ENCODE assay signal across 8 mouse cellular contexts in the genomic region with DNA sequence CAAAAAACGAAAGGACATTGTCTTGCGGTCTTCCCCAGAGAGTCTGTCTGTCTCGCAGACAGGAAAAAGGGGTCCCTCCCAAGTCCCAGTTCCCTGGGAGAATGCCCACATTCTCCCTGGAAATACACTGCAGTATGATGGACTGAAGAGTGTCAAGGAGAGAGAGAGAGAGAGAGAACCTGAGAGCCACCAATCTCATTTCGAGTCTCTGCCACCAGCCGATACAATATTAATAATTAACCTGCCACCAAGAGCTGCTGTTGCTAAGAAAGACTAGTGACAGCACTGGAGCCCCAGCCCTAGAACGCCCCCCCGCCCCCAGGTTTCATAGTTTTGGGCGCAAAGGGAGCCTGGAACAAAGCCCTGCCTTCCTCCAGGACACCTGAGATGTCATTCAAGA.
DNase-seq lines count a peak whose midpoint lies in the region; ATAC-seq and TF ChIP-seq lines count a peak whose summit lies in the region.
"Had no signal": no experiment of that assay in that cellular context is flagged by ENCODE, and none has a peak within 500 bp of the region (broad histone marks: within the 10 kb centered on the region; RNA-seq: fewer than 3 reads in every experiment).

No protein-coding gene starts in this region.

- no peak overlapping the region for H3K9ac ChIP-seq in lung, postnatal 0 days (replicated peaks; ENCODE audit: low read depth)
- peak overlapping the region; percentile 76 for H3K9ac ChIP-seq in hindbrain, embryonic 13.5 days
- H3K9ac ChIP-seq in liver, embryonic 15.5 days = no peak overlapping the region

- peaks cover 6% of the 10 kb centered on the region; the same call in 1 of the 2 replicates for H3K4me1 ChIP-seq in lung, postnatal 0 days (ENCODE audit: insufficient read depth, low read depth, low read length)
- H3K4me1 ChIP-seq in hindbrain, embryonic 13.5 days (replicated peaks) = peaks cover 39% of the 10 kb centered on the region
- H3K4me1 ChIP-seq in liver, embryonic 15.5 days (replicated peaks) = peaks cover 14% of the 10 kb centered on the region

- H3K36me3 ChIP-seq in lung, postnatal 0 days (ENCODE audit: insufficient read depth, low read length) = no peaks in the 10 kb centered on the region
- H3K36me3 ChIP-seq in hindbrain, embryonic 13.5 days = no peaks in the 10 kb centered on the region
- H3K36me3 ChIP-seq in liver, embryonic 15.5 days (replicated peaks) = no peaks in the 10 kb centered on the region

- no peak for TF ChIP-seq EP300 in lung, postnatal 0 days (IDR thresholded peaks at IDR 0.05)

- no peak for DNase-seq in lung, postnatal 0 days (ENCODE audit: low spot score)
- DNase-seq in lung, adult 18-20 months = no peak
- DNase-seq in ovary, postnatal 36 days (ENCODE audit: low spot score) = no peak
- no peak for DNase-seq in testis, postnatal 10 days (ENCODE audit: low spot score)
- DNase-seq in adrenal gland, postnatal 36 days = no peak
- DNase-seq: lung, postnatal 14 days had no signal

- no peaks in the 10 kb centered on the region for H3K9me3 ChIP-seq in lung, postnatal 0 days (ENCODE audit: low read length)
- no peaks in the 10 kb centered on the region for H3K9me3 ChIP-seq in hindbrain, embryonic 13.5 days
- H3K9me3 ChIP-seq in liver, embryonic 15.5 days (replicated peaks) = no peaks in the 10 kb centered on the region

- H3K4me3 ChIP-seq in lung, postnatal 0 days (ENCODE audit: low read depth, low read length) = 0 out of 2 replicates have a peak overlapping the region, but pooled peaks have one; percentile 28
- H3K4me3 ChIP-seq in hindbrain, embryonic 13.5 days = peak overlapping the region; percentile 57
- peak overlapping the region; percentile 40 for H3K4me3 ChIP-seq in liver, embryonic 15.5 days (replicated peaks)

- no peaks in the 10 kb centered on the region for H3K27me3 ChIP-seq in lung, postnatal 0 days (replicated peaks; ENCODE audit: insufficient read depth, low read length)
- H3K27me3 ChIP-seq in hindbrain, embryonic 13.5 days = peaks cover 35% of the 10 kb centered on the region
- H3K27me3 ChIP-seq in liver, embryonic 15.5 days = peaks cover 30% of the 10 kb centered on the region

- ATAC-seq in lung, postnatal 0 days = no peak
- ATAC-seq in hindbrain, embryonic 13.5 days (ENCODE audit: low FRiP score) = peak; percentile 21; the same call in 1 of the 2 replicates
- no peak for ATAC-seq in liver, embryonic 15.5 days (ENCODE audit: insufficient read depth)

- no peak overlapping the region for H3K27ac ChIP-seq in lung, postnatal 0 days (ENCODE audit: low read length)
- no peak overlapping the region for H3K27ac ChIP-seq in hindbrain, embryonic 13.5 days
- no peak overlapping the region for H3K27ac ChIP-seq in liver, embryonic 15.5 days (replicated peaks)

- 46% methylated on average over 8 of the region's 8 CpGs for WGBS in lung, postnatal 0 days
- 39% methylated on average over 8 of the region's 8 CpGs for whole genome bisulfite sequencing in hindbrain, embryonic 13.5 days
- 40% methylated on average over 8 of the region's 8 CpGs for WGBS in liver, embryonic 15.5 days (ENCODE audit: insufficient replicate concordance)

- no peak for TF ChIP-seq CTCF in lung, postnatal 0 days (IDR thresholded peaks at IDR 0.05)

- H3K4me2 ChIP-seq in lung, postnatal 0 days (replicated peaks; ENCODE audit: low read depth, low read length) = peak overlapping the region; percentile 64
- peak overlapping the region; percentile 96 for H3K4me2 ChIP-seq in hindbrain, embryonic 13.5 days
- peak overlapping the region; percentile 64 for H3K4me2 ChIP-seq in liver, embryonic 15.5 days
